Mouse (Mus musculus): Measurements from ENCODE around the gene H2-Q7. TPM values are rescaled to one million over a fixed set of nuclear protein-coding genes. Genes with fewer than 3 reads are reported as not detected.
A peak's percentile ranks its signal among the peaks of the same experiment; 100 is the strongest.
"Not testable (repeated sequence)": the region's sequence is repeated elsewhere in the genome, so short reads cannot be mapped to it uniquely, and the experiment has no call there.

H2-Q7 gene
- total RNA-seq, 2 experiments from 2014 or later, result 13.2 to 48.2 TPM

GRCm38 (mm10) chr17:35432167-35432566 is 6.8 kb upstream of the H2-Q7 start:
- ATAC-seq (replicated peaks; ENCODE audit: low FRiP score, poor library complexity, severe bottlenecking), result not testable (repeated sequence)

- not testable (repeated sequence) for ATAC-seq (replicated peaks; ENCODE audit: low FRiP score, poor library complexity, severe bottlenecking)
These were observed 4.1 kb upstream of the H2-Q7 start for GRCm38 (mm10) chr17:35434836-35435235.

- not testable (repeated sequence) for ATAC-seq (replicated peaks; ENCODE audit: low FRiP score, poor library complexity, severe bottlenecking)
These were observed 3.4 kb upstream of the H2-Q7 start for GRCm38 (mm10) chr17:35435577-35435976.

DNA sequence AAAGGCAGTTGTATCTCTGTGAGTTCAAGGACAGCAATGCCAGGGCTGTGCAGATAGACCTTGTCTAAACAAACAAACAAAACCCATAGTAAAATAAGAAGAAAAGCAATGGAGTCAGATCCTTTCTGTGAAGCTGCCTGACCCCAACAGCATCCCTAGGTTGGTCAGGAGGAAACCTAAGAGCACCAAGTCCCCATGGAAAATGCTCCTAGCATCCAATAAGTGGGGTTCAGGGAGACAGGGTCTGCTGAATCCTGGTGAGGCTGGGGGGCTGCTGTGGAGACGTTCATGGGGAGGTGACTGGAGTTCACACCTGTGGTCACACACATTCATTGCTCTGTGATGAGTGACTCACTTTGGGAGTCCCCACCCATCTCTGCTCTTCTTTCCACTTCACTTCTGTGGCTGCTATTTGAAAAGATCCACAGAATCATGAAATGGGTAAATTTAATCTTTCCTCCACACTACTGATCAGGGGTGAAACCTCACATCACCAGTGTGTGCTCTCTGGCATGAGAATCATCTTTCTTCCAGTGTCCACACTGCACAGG is 1.5 kb upstream of the H2-Q7 start:
- ATAC-seq (replicated peaks; ENCODE audit: low FRiP score, poor library complexity, severe bottlenecking), result not testable (repeated sequence)

- not testable (repeated sequence) for ATAC-seq (replicated peaks; ENCODE audit: low FRiP score, poor library complexity, severe bottlenecking)
These were observed 560 bp upstream of the H2-Q7 start for GRCm38 (mm10) chr17:35438395-35438794.

DNA sequence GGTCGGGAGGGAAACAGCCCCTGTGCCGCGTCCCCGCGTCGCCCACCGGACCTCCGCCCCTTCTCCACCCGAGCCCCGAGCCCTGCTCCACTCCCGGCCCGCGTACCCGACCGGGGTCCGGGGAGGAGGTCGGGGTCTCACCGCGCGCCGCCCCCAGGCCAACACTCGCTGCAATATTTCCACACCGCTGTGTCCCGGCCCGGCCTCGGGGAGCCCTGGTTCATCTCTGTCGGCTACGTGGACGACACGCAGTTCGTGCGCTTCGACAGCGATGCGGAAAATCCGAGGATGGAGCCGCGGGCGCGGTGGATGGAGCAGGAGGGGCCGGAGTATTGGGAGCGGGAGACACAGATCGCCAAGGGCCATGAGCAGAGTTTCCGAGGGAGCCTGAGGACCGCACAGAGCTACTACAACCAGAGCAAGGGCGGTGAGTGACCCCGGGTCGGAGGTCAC is 366 bp downstream of the H2-Q7 start:
- not testable (repeated sequence) for ATAC-seq (replicated peaks; ENCODE audit: low FRiP score, poor library complexity, severe bottlenecking)

DNA sequence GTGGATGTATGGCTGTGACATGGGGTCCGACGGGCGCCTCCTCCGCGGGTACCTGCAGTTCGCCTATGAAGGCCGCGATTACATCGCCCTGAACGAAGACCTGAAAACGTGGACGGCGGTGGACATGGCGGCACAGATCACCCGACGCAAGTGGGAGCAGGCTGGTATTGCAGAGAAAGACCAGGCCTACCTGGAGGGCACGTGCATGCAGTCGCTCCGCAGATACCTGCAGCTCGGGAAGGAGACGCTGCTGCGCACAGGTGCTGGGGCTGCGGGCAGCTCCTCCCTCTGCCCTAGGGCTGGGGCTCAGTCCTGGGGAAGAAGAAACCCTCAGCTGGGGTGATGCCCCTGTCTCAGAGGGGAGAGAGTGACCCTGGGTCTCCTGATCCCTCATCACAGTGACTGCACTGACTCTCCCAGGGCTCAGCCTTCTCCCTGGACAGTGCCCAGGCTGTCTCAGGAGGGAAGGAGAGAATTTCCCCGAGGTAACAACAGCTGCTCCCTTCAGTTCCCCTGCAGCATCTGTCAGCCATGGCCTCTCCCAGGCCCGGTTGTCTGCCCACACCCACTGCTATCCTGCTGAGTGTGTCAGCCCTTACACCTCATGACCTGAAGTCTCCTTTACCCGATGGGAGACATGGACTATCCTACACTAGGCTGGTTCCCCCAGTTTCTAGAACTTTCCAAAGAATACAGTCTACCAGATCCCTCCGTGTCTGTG is 1.1 kb downstream of the H2-Q7 start:
- ATAC-seq (replicated peaks; ENCODE audit: low FRiP score, poor library complexity, severe bottlenecking), result not testable (repeated sequence)

DNA sequence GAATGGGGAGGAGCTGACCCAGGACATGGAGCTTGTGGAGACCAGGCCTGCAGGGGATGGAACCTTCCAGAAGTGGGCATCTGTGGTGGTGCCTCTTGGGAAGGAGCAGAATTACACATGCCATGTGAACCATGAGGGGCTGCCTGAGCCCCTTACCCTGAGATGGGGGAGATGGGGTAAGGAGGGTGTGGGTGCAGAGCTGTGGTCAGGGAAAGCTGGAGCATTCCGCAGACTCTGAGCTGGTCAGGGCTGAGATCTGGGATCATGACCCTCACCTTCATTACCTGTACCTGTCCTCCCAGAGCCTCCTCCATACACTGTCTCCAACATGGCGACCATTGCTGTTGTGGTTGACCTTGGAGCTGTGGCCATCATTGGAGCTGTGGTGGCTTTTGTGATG is 3.4 kb downstream of the H2-Q7 start:
- not testable (repeated sequence) for ATAC-seq (replicated peaks; ENCODE audit: low FRiP score, poor library complexity, severe bottlenecking)

DNA sequence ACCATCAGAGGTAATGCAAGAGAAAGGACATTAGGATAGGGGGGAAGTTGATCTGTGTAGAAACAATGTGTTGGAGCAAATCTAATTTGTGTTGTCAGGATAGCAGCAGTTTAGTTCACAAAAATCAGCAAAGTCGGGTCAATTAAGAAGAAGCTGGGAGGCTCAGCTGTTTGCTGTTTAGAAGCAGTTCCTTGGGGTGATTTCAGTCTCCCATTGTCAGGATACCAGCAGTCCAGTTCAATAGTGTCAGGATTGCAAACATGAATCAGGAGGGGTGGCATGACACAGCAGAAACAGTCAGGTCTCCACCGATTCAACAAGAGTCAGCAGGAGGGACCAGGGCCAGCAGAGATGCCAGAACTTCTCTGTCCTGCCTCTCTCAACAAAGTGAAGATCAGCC is 5.6 kb downstream of the H2-Q7 start:
- ATAC-seq (replicated peaks; ENCODE audit: low FRiP score, poor library complexity, severe bottlenecking), result not testable (repeated sequence)

- not testable (repeated sequence) for ATAC-seq (replicated peaks; ENCODE audit: low FRiP score, poor library complexity, severe bottlenecking)
These were observed 19.3 kb downstream of the H2-Q7 start for GRCm38 (mm10) chr17:35458247-35458646.

DNA sequence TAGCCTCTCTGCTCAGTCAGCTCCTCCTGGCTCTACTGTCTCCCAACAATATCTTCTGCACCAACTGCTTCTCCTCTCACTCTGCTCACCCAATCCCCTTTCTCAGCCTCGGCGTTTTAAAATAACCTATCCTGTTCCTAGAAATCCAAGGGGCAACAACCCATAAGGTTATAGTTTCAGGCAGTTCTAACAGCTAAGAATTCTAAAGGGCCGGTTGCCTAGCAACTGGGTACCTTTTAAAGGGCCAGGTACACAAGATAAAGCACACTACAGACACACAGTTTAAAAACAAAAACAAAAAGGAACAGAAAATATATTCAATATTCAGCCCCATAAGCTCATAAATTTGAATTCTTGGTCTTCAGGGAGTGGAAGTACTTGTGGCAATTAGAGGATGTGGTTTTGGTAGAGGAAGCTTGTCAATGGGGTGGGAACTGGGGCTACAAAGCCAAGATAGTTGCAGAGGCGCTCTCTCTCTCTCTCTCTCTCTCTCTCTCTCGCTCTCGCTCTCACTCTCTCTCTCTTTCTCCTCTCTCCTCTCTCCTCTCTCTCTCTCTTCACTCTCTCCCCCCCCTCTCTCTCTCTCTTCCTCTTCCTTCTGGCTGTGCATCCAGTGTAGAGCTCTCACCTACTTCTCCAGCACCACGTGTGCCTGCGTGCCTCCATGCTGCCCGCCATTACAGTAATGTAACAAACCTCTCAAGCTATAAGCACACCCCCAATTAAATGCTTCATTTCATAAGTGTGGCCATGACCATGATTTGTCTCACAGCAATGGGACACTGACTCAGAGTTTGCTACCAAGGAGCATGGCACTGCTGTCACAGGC is 21.8 kb downstream of the H2-Q7 start:
- not testable (repeated sequence) for ATAC-seq (replicated peaks; ENCODE audit: low FRiP score, poor library complexity, severe bottlenecking)

GRCm38 (mm10) chr17:35465651-35466050 is 26.7 kb downstream of the H2-Q7 start:
- not testable (repeated sequence) for ATAC-seq (replicated peaks; ENCODE audit: low FRiP score, poor library complexity, severe bottlenecking)

- not testable (repeated sequence) for ATAC-seq (replicated peaks; ENCODE audit: low FRiP score, poor library complexity, severe bottlenecking)
These were observed 30.0 kb downstream of the H2-Q7 start for GRCm38 (mm10) chr17:35468936-35469335.

DNA sequence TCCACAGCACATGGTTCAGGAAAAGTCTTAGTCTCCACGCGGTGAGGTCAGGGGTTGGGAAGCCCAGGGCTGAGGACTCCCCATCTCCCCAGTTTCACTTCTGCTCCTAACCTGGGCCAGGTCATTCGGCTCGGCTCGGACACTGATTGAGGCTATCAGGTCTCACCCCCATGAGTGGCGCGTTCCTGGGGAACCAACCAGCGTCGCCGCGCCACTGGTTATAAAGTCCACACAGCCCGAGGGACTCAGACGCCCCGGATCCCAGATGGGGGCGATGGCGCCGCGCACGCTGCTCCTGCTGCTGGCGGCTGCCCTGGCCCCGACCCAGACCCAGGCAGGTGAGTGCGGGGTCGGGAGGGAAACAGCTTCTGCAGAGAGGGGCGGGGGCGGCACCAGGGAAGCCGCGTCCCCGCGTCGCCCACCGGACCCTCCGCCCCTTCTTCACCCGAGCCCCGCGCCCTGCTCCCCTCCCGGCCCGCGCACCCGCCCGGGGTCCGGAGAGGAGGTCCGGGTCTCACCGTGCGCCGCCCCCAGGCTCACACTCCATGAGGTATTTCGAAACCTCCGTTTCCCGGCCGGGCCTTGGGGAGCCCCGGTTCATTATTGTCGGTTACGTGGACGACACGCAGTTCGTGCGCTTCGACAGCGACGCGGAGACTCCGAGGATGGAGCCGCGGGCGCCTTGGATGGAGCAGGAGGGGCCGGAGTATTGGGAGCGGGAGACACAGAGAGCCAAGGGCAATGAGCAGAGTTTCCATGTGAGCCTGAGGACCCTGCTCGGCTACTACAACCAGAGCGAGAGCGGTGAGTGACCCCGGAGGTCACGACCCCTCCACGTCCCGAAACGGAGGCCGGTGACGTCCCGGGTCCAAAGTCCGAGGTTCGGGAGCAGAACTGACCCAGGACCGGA is 31.1 kb downstream of the H2-Q7 start, which contains the start of gene H2-Q10:
H2-Q10 (plus strand) TSS at position 248 of the 910 bp plus-strand sequence.
- ATAC-seq (replicated peaks; ENCODE audit: low FRiP score, poor library complexity, severe bottlenecking), result no peak

- peak; percentile 85 for ATAC-seq (replicated peaks; ENCODE audit: low FRiP score, poor library complexity, severe bottlenecking)
These were observed 45.1 kb downstream of the H2-Q7 start for GRCm38 (mm10) chr17:35484066-35484465.

DNA sequence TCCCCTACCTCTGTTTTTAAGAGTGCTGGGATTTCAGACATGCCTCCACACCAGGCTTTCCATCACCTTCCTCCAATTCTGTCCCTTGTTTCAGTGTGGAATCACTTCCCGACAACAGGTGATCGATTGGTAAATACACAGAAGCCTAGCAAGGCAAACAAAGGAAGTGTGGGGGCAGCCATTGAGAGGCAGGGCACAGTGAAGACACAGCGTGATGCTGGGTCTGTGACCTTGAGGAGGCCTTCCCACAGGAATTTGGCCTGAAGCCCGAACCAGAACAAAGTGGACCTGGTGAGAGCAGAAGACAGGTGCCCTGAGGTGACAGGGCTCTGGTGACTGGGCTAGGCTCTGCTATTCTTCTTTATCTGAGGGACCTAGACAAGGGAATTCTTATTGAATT is 46.7 kb downstream of the H2-Q7 start:
- no peak for ATAC-seq (replicated peaks; ENCODE audit: low FRiP score, poor library complexity, severe bottlenecking)

DNA sequence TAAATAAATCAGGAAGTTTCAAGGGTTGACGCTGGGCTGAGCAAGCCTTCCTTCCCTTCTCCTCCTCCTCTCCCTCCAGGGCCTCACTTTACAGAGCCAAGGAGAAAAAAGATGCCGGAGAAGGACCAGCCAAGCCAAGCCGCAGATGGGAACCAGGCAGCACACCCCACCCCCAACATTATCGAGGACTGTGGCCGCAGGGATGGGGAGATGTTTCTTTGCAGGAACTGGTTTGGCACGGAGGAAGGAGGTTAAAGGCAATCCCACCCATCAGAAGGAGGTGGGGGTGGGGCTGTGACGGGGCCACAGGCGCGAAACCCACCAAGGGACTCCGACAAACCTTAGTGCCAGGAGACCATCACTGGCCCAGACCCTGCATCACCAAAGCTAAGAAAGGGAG is 47.8 kb downstream of the H2-Q7 start:
- no peak for ATAC-seq (replicated peaks; ENCODE audit: low FRiP score, poor library complexity, severe bottlenecking)

GRCm38 (mm10) chr17:35488041-35488440 is 49.1 kb downstream of the H2-Q7 start:
- no peak for ATAC-seq (replicated peaks; ENCODE audit: low FRiP score, poor library complexity, severe bottlenecking)

GRCm38 (mm10) chr17:35490320-35490719 is 51.4 kb downstream of the H2-Q7 start:
- no peak for ATAC-seq (replicated peaks; ENCODE audit: low FRiP score, poor library complexity, severe bottlenecking)

Data from erythroid progenitor cell, adult 5-6 weeks (primary cell).